Mouse (Mus musculus) heart, embryonic 16.5 days (tissue): ENCODE measurements around the gene Ablim1. TPM values are rescaled to one million over a fixed set of nuclear protein-coding genes. Genes with fewer than 3 reads are reported as not detected.
A peak's percentile ranks its signal among the peaks of the same experiment; 100 is the strongest.
"Not testable (repeated sequence)": the region's sequence is repeated elsewhere in the genome, so short reads cannot be mapped to it uniquely, and the experiment has no call there.

Experiments used
- ATAC-seq: fragments of 200-750 bp; cut with Nextera tagmentation; replicated peaks from 2 replicates; pipeline ENCODE4 v1.8.0; 2017; ENCODE audit warnings: moderate number of reproducible peaks; ENCODE audit not compliant: insufficient read depth, low FRiP score; ENCODE audit errors: extremely low read depth
- H3K27ac ChIP-seq: fragments of 300-500 bp; sonication (generic); 2 replicates; pipeline ENCODE4 v1.5.1; 2014; ENCODE audit warnings: mild to moderate bottlenecking, low read length, control low read depth, moderate library complexity
- H3K27me3 ChIP-seq: fragments of 300-500 bp; sonication (generic); 2 replicates; pipeline ENCODE4 v1.6.1; 2014; ENCODE audit warnings: low read length, mixed read lengths; ENCODE audit not compliant: control insufficient read depth, insufficient read depth
- H3K36me3 ChIP-seq: fragments of 300-500 bp; sonication (generic); 2 replicates; pipeline ENCODE4 v1.6.1; 2014; ENCODE audit not compliant: control insufficient read depth, insufficient read depth
- H3K4me1 ChIP-seq: fragments of 300-500 bp; sonication (generic); 2 replicates; pipeline ENCODE4 v1.6.1; 2014; ENCODE audit warnings: low read length, mixed read lengths; ENCODE audit not compliant: control insufficient read depth, insufficient read depth
- H3K4me2 ChIP-seq: fragments of 300-500 bp; sonication (generic); 2 replicates; pipeline ENCODE4 v1.6.1; 2014; ENCODE audit warnings: low read depth, mild to moderate bottlenecking, control low read depth, low read length
- H3K4me3 ChIP-seq: fragments of 300-500 bp; sonication (generic); 2 replicates; pipeline ENCODE4 v1.5.1; 2014; ENCODE audit warnings: mild to moderate bottlenecking, control low read depth, low read length
- H3K9ac ChIP-seq: fragments of 300-500 bp; sonication (generic); 2 replicates; pipeline ENCODE4 v1.6.1; 2014; ENCODE audit warnings: low read length, control low read depth
- H3K9me3 ChIP-seq: fragments of 300-500 bp; sonication (generic); replicated peaks from 2 replicates; pipeline ENCODE4 v1.6.1; 2016; ENCODE audit warnings: low read length; ENCODE audit not compliant: control insufficient read depth
- WGBS: fragments of 180-500 bp; shearing (Covaris S2); extraction: QIAGEN DNeasy Blood & Tissue Kit; methylation state at CpG from one replicate; pipeline ENCODE4 v1.1.7; 2014; 5-methylcytosine and 5-hydroxymethylcytosine counted together
- polyA plus RNA-seq: library from polyadenylated mRNA; unstranded; fragments of >200 nt; fragmentation: Nextera tagmentation; extraction: Ambion mirVana; gene quantifications from 2 replicates; pipeline ENCODE4 v1.2.1, GENCODE M21; 2015

The Ablim1 gene
- polyA plus RNA-seq, 1 experiment from 2014 or later: 72.6 TPM

DNA sequence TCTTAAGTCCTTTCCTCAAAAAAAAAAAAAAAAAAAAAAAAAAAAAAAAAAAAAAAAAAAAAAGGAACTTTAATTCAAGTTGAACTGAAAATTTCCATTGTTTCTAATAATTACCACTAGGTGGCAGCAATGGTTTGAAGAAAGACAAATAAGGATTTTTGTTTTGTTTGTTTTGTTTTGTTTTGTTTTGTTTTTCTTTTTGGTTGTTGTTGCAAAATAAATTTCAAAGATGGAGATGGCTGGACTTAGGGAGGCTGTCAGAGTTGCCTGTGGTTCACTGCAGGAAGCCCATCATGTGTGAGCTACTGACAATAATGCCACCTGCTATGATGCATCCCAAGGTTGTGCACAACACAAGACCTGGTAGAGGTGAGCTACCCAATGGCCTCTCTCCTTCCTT lies 176.7 kb downstream of the Ablim1 start:
- H3K27me3 ChIP-seq: no peaks in the 10 kb centered on the region
- peaks cover 3% of the 10 kb centered on the region for H3K4me1 ChIP-seq
- no peak overlapping the region for H3K9ac ChIP-seq
- H3K4me3 ChIP-seq: no peak overlapping the region
- H3K4me2 ChIP-seq: no peak overlapping the region
- ATAC-seq: no peak
- no peaks in the 10 kb centered on the region for H3K9me3 ChIP-seq
- no peaks in the 10 kb centered on the region for H3K36me3 ChIP-seq
- H3K27ac ChIP-seq: no peak overlapping the region

DNA sequence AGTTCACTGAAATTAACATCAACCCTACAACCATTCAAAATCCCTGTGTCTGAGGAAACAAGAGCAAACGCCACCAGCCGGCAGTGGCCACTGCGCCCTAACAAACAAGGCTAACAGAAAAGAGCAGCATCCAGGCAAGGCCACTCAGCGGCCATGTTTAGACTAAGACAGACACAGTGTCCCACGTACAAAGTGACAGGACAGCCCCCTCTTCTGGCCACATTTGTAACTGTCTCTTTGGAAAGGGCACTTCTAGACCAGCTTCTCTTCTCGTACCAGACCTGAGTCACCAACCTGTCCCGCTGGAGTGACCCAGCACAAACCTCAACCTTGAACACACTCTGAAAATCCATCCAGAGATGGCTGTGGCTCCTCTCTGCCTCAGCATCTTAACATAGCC lies 178.5 kb downstream of the Ablim1 start:
- H3K36me3 ChIP-seq: 0 out of 2 replicates have a peak, but pooled peaks cover 4% of the 10 kb centered on the region
- no peak overlapping the region for H3K27ac ChIP-seq
- no peak for ATAC-seq
- no peaks in the 10 kb centered on the region for H3K27me3 ChIP-seq
- no peak overlapping the region for H3K4me2 ChIP-seq
- H3K9me3 ChIP-seq: no peaks in the 10 kb centered on the region
- H3K4me1 ChIP-seq: peaks cover 3% of the 10 kb centered on the region
- no peak overlapping the region for H3K9ac ChIP-seq
- WGBS: 54% methylated on average over 7 of the region's 7 CpGs
- no peak overlapping the region for H3K4me3 ChIP-seq

DNA sequence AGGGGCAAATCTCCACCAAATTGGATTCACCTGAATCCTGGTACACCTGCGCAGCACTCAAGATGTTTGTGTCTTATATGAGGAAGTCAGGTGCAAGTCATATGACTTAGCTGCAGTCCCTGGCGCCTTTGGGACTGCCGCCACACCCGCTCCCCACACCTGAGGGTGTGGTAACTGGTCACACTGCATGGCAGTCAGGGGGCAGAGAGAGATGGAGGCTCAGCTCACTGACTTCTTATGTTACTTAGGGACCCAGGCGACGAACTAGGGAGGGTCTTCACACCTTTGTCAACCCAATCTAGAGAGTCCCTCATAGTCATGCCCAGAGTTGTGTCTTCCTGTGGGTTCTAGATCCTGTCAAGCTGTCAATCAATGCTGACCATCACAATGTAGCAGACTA lies 179.1 kb downstream of the Ablim1 start:
- WGBS: 91% methylated on average over 6 of the region's 6 CpGs
- not testable (repeated sequence) for H3K27me3 ChIP-seq, H3K4me1 ChIP-seq, ATAC-seq, H3K36me3 ChIP-seq, H3K4me3 ChIP-seq, H3K9ac ChIP-seq, H3K27ac ChIP-seq, H3K9me3 ChIP-seq, H3K4me2 ChIP-seq

DNA sequence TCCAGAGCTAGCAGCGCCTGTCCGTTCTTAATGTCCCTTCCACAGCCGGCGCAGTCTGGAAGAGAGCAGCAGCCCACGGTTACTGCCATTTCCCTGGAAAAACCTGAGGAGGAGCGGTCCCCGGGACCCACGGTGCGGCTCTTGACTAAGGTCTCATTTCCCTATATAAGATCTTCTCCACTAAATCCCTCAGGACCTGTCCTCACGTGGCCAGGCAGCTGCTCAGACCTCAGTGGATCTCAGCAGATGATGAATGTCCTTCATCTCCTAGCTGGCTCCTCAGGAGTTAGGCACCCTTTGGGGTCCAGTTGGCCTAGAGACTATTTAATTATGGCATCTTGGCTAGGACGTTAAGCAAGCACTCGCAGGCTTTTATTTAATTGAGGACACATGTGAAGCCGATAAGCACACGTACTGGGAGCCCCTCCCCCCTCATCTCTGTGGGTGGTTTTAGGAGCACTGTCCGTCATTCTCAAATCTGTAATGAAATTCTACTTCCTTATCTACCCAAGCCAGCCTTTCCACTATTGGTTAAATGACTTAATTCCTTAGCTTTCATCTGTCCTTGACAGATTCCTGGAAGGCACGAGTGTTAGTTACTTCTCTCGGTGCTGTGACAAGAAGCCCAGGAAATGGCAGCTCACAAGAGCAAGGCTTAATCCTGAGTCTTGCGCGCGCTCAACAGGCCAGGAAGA lies 179.9 kb downstream of the Ablim1 start:
- H3K4me1 ChIP-seq: peaks cover 5% of the 10 kb centered on the region
- H3K27ac ChIP-seq: peak overlapping the region; percentile 37; the same call in 1 of the 2 replicates
- 55% methylated on average over 20 of the region's 20 CpGs for WGBS
- ATAC-seq: no peak
- no peak overlapping the region for H3K9ac ChIP-seq
- no peaks in the 10 kb centered on the region for H3K27me3 ChIP-seq
- H3K36me3 ChIP-seq: peaks cover 8% of the 10 kb centered on the region; the same call in 1 of the 2 replicates
- H3K4me3 ChIP-seq: no peak overlapping the region
- H3K4me2 ChIP-seq: peak overlapping the region; percentile 18; the same call in 1 of the 2 replicates
- no peaks in the 10 kb centered on the region for H3K9me3 ChIP-seq

DNA sequence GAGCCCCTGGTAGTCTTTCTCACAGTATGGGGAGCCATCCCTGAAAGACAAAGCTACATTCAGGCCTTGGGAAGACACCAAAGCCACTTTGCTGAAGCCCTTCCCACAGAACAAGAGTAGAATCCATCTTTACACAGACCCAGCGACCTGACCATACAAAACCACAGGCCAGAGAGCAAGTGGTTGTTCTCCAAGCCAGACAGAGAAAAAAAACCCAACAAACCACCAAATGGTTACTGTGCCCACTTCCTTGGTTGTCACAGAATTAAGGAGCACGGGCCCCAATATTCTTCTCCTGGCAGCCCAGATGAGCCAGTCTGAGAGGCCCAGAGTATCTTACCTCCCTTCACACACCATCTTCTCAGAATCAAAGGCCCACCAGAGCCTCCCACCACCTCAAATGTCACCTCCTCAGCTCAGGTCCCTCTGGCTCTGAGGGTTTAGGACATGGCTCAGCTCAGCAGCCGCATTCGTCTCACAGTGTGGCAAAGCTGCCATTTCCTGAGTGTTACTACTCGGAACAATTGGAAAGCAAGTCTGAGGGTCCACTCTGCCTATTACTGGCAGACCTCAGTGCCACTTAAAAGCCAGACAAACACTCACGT lies 181.7 kb downstream of the Ablim1 start:
- no peak for ATAC-seq
- Histone ChIP-seq H3K4me3 (no peak overlapping the region), H3K36me3 (peaks cover 9% of the 10 kb centered on the region), H3K27me3 (no peaks in the 10 kb centered on the region), H3K9ac (no peak overlapping the region), H3K4me2 (no peak overlapping the region), H3K4me1 (peaks cover 11% of the 10 kb centered on the region), H3K9me3 (no peaks in the 10 kb centered on the region), H3K27ac (peak overlapping the region; percentile 9; the same call in 1 of the 2 replicates)
- 80% methylated on average over 6 of the region's 6 CpGs for WGBS

DNA sequence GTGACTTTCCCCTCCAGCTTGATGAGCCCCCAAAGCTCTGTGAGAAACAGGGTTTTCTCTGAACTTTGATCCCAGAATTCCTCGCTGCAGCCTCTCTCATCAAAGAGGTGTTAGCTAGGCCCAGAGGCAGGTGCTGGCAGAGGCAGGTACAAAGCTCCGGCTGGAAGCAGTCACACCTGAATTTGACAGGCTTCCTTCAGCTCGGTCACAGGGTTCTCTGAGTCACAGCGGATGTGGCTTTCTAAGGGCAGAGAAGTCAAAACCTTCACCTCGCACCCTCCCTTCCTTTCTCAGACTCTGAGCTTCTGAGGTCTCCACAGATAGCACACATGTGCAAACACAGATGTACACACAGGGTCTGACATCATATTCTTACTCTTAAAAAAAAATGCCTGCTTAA lies 182.4 kb downstream of the Ablim1 start:
- H3K4me2 ChIP-seq: no peak overlapping the region
- H3K27me3 ChIP-seq: no peaks in the 10 kb centered on the region
- WGBS: 68% methylated on average over 5 of the region's 5 CpGs
- H3K4me1 ChIP-seq: peaks cover 11% of the 10 kb centered on the region
- H3K4me3 ChIP-seq: no peak overlapping the region
- H3K9me3 ChIP-seq: no peaks in the 10 kb centered on the region
- peaks cover 9% of the 10 kb centered on the region for H3K36me3 ChIP-seq
- H3K9ac ChIP-seq: no peak overlapping the region
- ATAC-seq: peak; percentile 26; the same call in 1 of the 2 replicates
- peak overlapping the region; percentile 9; the same call in 1 of the 2 replicates for H3K27ac ChIP-seq

DNA sequence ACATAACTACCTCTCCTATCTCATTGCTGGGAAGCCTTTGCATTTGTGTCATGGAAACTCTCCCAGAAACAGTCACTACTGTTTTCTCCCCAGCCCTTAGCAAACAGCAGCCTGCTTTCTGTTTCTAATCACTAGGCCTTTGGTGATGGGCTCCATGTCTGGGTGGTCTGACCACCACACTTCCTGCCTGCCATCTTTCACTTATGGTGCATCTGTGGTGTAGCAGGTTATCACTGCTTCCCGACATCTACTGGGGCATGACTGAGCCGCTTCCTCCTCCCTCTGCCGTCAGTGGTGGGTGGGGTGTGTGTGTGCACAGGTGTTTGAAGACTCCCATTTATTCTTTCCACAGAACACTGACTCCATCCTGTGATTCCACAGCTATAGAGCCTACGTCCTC lies 183.4 kb downstream of the Ablim1 start:
- Histone ChIP-seq H3K27me3 (no peaks in the 10 kb centered on the region), H3K36me3 (peaks cover 18% of the 10 kb centered on the region), H3K4me1 (peaks cover 11% of the 10 kb centered on the region), H3K9me3 (no peaks in the 10 kb centered on the region; the same call in 1 of the 2 replicates), H3K4me3 (no peak overlapping the region), H3K4me2 (no peak overlapping the region), H3K9ac (no peak overlapping the region), H3K27ac (peak overlapping the region; percentile 5)
- WGBS: 46% methylated on average over 4 of the region's 4 CpGs
- peak; percentile 41 for ATAC-seq

DNA sequence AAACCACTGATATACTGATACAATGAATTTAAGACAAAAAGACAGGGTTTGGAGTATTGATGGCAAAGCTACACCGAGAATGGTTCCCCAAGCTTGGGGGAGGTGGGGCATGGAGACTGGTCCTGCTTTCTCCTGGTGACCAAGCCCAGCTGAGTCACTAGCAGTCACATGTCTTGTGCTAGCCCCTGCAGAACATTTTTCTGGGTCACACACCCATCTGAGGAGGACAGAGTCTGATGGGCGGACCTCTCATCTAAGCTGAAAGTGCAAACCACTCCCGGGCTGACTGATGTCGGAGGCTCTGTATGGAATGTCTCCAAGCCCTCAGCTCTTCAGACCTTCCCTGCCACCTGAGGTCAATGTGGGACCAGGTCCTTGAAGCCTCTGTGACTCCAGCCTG lies 184.1 kb downstream of the Ablim1 start:
- H3K4me3 ChIP-seq: no peak overlapping the region
- H3K4me2 ChIP-seq: no peak overlapping the region
- WGBS: 73% methylated on average over 4 of the region's 4 CpGs
- peaks cover 11% of the 10 kb centered on the region for H3K4me1 ChIP-seq
- H3K9ac ChIP-seq: no peak overlapping the region
- ATAC-seq: no peak
- H3K36me3 ChIP-seq: peaks cover 20% of the 10 kb centered on the region
- H3K27me3 ChIP-seq: no peaks in the 10 kb centered on the region
- H3K9me3 ChIP-seq: no peaks in the 10 kb centered on the region; the same call in 1 of the 2 replicates
- H3K27ac ChIP-seq: no peak overlapping the region

DNA sequence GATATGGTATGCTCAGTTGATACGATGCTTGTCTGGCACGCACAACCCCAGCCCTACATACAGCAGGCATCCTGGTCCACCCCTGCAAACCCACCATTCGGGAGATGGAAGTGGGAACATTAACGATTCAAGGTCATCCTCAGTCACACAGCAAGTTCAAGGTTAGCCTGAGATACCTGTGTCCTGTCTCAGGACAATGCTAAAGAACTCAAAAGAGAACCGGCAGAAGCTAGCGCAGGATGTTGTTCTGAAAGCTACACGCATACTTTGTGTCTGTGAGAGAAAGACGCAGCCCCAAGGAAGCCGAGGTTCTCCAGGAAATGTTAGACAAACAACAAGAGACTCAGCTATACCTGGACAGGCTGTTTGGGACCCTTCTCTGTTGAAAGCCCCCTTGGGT lies 185.0 kb downstream of the Ablim1 start:
- H3K4me3 ChIP-seq: no peak overlapping the region
- H3K36me3 ChIP-seq: peaks cover 20% of the 10 kb centered on the region
- 82% methylated on average over 9 of the region's 9 CpGs for WGBS
- peaks cover 10% of the 10 kb centered on the region for H3K4me1 ChIP-seq
- no peaks in the 10 kb centered on the region; the same call in 1 of the 2 replicates for H3K9me3 ChIP-seq
- no peak overlapping the region for H3K4me2 ChIP-seq
- no peak overlapping the region for H3K9ac ChIP-seq
- H3K27ac ChIP-seq: no peak overlapping the region
- ATAC-seq: no peak
- H3K27me3 ChIP-seq: no peaks in the 10 kb centered on the region
